Mouse (Mus musculus): ENCODE measurements around the gene Idi2.

Gene Idi2

GRCm38 (mm10) chr13:8999464-8999863 lies 46.8 kb downstream of the Idi2 start:
- DNase-seq = no peak

- DNase-seq = no peak
Measured at GRCm38 (mm10) chr13:9003306-9003705, 50.6 kb downstream of the Idi2 start.

All from kidney, postnatal 25 days (tissue).